Mouse (Mus musculus): ENCODE results near the gene Tbx15.
A peak's percentile ranks its signal among the peaks of the same experiment; 100 is the strongest.
"Not testable (repeated sequence)": the region's sequence is repeated elsewhere in the genome, so short reads cannot be mapped to it uniquely, and the experiment has no call there.

Tbx15 gene

DNA sequence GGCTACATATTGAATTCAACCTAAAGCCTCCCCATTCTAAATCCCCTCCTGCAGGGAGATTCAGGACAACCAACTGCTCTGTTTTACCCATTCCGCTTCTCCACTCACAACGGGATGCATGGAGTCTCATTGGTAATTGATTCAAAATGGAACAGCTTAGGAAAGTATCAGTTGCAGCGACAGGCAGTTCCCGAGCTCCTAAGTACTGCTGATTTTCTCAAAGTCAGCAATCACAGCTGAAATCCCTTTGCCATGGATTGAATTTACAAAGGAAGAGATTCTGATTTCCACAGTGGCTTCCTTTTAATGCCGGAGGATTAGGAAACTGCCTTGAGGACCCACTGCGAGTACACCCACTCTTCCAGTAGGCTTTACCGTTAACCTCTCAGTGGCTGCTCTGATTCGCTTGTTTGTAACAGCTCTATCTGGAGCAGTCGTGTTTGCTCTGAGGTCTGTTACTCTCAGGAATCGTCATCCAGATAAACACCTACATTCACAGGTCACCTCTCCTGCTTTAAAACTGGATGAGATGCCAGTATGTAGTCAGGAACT is 26.6 kb downstream of the Tbx15 start:
- no peak for DNase-seq (ENCODE audit: extremely low read depth, low read depth)

DNA sequence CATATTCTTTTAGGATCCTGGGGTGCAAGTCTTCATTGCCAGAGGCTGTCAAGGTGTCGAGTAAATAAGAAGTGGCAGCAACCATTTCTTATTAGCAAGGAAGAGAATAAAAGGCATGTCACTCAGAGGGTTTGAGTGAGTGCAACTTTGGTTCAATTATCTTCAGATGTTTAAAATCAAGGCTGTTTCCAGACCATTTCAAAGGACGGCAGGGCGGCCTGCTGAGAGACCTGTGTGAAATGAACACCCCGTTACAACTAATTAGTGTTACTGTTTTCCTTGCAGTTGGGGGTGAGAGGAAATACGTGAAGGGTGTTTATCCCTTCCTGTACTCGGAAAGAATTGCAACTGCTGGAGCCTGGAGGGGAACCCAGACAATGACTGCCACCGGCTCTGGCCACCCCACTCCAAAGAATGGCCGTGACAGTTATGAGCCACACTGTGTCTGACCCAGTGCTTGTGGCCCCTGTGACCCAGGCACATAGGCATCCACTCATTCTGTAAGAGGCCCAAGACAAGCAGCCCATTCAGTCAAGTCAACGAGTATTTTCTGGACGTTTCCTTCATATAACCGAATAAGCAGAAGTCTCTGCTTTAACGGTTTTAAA is 37.9 kb downstream of the Tbx15 start:
- DNase-seq (ENCODE audit: extremely low read depth, low read depth), result no peak

DNA sequence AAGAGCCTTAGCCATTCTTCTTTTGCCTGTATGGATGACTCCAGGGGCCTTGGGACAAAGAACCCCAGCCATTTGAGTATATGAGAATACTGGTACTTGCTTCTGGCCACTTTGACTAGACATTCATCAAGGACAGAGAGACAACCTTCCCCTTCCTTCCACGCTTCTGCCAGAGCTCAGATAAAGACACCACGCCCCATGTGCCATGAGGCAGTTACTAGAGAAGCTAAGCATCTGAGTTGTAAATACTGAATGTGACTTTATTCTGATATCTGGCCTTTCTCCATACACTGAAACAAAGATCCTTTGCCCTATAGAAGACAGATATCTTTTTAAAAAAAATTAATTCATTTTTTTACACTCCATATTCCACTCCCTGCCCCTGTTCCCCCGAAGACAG is 39.5 kb downstream of the Tbx15 start:
- peak; percentile 75 for DNase-seq (ENCODE audit: extremely low read depth, low read depth)

DNA sequence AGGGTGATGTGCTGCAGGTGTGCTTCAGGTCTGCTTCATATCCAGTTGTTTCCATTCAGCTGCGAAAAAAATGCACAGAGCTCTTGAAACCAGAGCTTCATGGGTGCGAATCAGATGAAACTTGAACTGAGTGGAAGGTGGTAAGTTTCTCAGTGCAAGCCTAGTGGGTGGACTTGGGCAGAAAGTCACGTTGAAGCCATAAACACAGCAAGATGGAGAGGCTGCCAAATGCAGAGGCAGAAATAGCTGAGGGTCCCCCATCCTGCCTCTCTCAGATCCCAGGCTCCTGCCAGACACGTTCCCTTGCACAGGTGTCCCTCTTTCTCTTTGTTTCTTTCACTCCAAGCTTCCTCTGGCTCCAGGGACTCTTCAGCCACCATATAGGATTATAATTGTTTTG is 41.3 kb downstream of the Tbx15 start:
- DNase-seq (ENCODE audit: extremely low read depth, low read depth), result no peak

DNA sequence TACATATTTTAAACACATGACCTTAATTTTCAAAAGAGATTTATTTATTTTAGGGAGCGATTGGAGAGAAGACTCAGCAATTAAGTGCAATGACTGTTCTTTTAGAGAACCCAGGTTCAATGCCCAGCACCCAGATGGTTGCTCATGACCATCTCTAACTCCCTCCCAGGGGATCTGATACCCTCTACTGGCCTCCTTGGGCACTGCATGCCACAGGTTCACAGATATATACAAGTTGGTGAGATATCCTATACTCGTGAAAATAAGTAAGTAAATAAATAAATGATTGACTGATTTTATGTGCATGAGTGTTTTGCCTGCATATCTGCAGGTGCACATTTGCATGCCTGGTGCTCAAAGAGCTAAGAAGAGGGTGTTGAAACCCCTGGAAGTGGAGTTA is 48.1 kb downstream of the Tbx15 start:
- peak; percentile 56 for DNase-seq (ENCODE audit: extremely low read depth, low read depth)

DNA sequence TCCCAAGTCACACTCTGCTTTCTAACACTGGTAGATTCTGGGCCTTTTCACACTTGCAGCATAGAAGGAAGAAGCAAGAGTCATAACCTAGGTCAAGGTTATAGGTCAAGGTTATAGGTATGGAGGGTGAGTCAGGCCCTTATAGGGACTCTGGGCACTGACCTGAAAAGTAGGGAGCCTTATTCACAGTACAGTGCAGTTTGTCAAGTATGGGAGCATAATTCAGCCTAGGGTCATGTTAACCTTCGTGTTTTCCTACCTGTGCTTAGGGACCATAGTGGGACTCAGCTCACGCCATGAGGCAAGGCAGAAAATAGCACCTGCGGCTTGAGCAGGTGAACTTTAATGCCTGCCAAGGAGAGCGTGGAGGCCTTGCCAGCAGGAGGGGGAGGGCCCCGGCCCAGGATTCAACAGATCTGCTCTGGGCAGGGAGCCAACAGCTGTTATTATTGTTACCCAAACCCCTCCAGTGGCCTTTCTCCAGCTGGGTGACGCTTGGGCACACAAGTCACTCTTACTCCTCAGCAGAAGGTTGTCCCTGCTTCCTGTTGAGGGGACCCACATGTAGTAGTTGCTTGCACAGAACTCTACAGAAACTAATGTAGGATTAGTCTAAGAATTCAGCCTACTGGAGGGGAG is 50.0 kb downstream of the Tbx15 start:
- DNase-seq (ENCODE audit: extremely low read depth, low read depth), result peak; percentile 29

DNA sequence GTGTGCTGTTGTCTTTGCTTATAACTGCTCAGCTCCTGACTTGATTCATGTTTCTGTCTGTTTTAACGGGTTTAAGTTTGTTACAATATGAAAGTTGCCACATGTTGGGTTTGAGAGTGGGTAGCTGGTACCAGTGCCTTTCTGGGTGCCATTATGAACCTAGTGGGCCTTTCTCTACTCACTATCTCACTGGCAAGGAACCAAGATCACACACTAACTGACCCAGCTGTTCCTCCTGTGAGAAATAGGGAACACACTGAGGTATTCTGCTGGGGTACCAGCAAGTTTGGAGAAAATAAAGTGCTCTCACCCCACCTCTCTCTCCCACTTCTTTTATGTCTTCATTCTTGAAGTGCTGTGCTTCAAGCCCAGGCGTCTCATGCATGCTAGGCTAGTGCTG is 50.7 kb downstream of the Tbx15 start:
- peak; percentile 29 for DNase-seq (ENCODE audit: extremely low read depth, low read depth)

DNA sequence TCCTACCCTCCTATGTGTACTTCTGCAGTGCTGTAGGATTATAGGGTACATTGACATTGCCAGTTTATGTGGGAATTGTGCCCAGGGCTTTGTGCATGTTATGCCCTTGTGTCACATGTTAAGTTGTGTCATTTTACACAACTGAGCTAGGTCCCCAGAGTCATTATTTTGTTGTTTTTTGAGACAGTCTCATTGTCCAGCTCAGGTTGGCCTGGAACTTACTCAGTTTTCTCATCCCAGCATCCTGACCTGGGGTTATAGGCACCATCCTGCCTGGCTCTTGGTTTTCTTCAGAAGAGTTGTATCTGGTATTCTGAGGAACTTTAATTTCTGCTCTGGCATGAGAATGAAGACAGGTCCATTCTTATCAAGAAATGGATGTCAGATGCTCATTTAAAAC is 51.2 kb downstream of the Tbx15 start:
- no peak for DNase-seq (ENCODE audit: extremely low read depth, low read depth)

DNA sequence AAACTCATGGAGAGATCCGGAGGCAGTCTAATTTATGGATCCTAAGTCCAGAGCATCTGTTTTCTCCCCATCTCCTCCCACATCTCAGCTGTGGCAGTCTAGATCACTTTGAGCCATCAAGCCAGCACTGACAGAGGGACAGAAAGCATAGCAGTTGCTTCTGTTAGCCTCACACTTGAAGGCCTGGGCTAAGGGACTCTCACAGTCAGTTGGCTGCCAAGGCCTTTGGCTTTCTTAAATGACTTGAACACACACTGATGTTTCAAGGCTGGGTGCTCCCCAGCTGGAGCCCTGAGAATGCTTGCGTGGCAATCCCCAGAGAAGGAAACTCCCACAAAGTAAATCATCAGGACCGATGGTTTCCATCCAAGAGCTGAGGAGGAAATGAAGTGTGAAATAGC is 52.4 kb downstream of the Tbx15 start:
- no peak for DNase-seq (ENCODE audit: extremely low read depth, low read depth)

DNA sequence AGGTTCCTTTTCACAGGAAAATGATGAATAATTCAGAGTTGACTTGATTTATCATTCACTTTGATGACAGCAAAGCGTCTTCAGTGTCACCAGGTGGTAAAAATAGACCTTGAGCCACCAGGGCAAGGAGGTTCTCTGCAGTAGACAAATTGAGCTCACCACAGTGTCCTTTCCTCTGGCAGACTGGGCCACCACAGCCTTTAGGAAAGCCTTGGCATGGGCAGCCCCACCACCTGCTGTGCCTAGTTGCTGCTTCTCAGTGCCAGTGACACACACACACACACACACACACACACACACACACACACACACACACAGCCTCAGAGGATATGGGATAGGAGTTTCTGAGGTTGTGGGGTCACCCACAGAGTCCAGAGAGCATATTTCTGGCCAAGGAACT is 54.0 kb downstream of the Tbx15 start:
- not testable (repeated sequence) for DNase-seq (ENCODE audit: extremely low read depth, low read depth)

DNA sequence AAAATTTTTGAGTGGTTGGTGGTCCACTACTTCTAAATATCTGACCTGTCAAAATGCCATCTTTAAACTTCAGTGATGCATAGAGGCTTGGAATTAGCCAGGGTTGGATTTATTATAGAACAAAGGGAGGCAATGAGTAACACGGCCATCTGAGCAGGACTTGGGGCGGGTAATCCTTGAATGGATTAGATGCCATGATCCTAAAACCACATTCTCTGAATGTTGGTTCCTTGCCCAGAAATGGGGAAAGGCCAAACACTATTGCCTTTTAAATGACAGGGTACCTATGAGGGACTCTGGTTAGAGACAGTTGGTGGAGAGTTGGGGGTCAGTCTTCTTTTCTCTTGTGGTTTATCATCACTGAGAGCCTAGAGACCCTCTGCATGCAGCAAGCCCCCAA is 55.1 kb downstream of the Tbx15 start:
- no peak for DNase-seq (ENCODE audit: extremely low read depth, low read depth)

DNA sequence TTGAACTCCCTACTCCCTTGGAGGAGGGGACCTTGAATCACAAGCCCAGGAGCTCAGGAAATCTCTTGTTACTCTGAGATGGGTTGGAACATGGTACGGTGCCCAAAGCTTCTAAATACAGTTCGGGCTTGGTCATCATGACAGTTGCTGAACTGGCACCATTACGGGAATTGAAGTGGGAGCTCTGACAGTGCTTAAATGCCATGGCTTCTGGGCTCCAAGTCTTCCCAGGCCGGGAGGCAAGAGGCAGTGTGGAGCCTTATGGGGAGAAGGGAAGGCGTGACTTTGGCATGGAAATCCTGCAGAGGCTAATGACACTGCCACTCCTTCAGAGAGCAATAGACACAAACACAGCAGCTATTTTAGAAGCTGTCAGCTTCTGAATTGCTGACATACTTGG is 56.0 kb downstream of the Tbx15 start:
- DNase-seq (ENCODE audit: extremely low read depth, low read depth), result no peak

DNA sequence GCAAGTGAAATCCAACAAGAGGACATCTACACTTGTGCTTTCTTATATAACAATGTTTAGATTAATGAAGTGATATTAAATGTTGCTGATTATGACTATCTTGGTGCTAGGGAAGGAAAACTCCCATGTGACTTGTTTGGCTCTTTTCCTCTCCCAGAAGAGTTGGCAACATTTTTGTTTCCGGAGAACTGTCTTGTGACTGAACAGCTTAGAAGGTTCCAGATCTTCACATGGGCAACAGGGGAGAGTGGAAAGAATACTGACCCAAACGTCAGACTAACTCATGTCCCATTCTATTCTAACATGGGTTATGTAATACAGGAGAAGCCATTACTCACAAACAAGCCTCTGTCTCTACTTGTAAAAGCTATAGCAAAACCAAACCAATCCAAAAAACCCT is 60.7 kb downstream of the Tbx15 start:
- no peak for DNase-seq (ENCODE audit: extremely low read depth, low read depth)

DNA sequence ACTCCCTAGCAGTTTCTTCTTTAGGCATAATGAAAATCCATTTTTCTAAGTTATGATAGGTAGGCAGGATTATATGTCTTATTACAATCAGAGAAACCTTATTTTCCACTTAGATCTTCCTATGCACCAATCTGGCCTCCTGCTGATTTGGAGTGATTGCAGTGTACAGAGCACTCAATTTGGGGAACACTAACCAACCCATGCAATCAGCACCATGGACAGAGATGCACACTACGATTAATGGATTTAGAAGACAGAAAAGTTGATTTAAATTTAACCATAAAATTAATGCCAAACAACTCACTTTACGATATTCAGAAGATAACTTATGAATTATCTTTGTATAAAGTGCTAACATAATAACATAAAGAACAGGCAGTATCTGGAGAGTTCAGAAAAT is 70.7 kb downstream of the Tbx15 start:
- peak; percentile 25 for DNase-seq (ENCODE audit: extremely low read depth, low read depth)

DNA sequence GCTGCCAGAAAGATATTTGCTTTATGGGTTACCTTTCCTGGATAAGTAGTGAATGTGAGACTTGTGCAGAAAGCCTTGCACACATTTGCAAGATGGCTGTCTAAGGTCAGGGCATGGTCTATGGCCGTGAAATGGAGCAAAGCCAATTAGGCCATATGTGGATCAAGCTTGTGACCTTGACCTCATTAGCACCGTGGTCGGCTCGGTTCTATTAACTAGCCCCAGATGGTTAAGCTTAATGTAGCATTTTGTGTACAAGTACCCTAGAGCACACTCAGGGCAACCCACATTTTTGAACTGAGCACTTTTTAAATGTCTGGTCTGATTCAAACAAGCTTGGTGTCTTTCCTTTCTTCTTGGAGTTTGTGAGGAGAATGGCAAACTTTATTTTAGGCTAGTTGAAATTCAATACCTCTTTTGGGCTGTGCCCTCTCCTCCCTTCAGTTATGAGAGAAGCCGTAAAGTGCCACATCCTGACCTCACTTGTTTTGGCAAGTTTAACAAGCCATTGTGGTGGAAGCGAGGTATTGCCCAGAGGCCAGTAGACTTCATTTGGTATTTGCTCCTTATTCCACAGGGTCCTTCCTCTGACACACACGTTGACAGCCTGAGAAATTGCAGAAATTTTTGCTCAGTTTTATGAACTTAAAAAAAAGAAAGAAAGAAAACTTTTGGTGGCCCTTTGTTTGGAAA is 71.9 kb downstream of the Tbx15 start:
- DNase-seq (ENCODE audit: extremely low read depth, low read depth), result no peak

DNA sequence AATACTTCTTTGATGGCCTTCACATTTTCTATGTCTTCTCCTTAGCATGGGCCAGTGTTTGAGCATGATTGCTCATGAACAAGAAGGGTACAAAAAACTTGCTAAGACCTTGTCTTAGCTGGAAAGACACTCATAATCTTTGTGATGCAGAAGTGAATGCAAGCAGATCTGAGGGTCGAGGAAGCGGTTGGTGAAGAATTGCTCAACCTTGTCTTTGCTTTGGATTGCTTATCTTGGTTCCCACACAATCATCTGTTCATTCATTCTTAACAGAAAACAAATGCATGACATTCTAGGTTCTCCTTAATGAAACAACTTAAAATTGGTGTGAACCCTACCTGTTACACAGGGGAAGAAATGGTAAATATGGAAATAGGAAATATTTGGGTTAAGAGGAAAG is 82.2 kb downstream of the Tbx15 start:
- peak; percentile 17 for DNase-seq (ENCODE audit: extremely low read depth, low read depth)

DNA sequence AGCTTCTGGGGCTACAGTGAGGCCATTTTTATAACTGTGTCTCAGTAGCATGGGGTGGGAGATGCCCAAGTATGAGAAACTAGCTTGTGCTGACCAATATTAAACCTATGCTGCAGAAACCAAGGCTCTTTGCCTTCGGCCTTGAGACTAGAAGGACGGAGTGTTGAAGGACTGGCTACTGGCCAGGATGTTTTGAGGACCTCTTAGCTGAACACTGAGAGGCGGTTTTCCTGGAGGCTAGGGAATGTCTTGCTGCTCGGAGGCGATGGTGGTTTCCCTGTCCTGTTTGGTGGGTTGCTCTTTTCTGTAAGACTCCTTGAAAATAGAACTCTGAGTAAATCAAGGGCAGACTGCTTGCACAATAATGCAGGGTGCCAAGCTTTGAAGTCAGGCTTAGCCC is 89.1 kb downstream of the Tbx15 start:
- no peak for DNase-seq (ENCODE audit: extremely low read depth, low read depth)

DNA sequence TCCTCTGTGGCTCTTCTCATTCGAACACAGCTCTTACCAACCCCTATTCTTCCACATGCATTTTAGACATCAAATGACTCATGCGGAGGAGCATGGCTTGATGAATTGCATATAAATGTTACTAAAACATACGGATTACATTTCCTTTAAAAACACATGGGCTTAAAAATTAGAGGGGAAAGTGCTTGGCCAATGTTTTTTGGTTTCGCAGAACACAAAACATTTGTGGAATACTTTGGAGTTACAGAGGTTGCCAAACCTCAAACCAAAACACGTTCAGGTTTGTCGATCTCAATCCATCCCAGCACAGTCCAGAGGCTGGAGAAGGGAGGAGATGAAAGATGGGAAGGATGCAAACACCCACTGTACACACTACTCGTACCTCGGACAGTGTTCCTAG is 90.9 kb downstream of the Tbx15 start:
- DNase-seq (ENCODE audit: extremely low read depth, low read depth), result no peak

DNA sequence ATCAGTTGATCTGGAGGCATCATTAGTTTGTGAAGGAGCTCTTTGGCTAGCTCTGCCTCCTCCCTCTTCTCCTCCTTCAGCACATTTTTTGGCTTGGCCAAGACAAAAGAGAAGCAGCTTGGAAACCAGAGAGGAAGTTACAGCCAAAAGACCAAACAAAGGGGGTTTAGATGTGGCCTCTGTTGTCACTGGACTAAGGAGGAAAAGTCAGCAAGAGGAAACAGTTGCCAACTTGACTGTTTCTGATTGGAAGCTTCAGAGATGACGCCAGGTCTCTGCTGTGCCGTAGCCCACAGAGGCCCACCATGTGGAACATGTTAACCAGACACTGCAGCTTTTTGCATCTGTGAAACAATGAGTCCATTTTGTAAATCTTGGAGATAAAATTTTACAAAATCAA is 96.7 kb downstream of the Tbx15 start:
- DNase-seq (ENCODE audit: extremely low read depth, low read depth), result no peak

DNA sequence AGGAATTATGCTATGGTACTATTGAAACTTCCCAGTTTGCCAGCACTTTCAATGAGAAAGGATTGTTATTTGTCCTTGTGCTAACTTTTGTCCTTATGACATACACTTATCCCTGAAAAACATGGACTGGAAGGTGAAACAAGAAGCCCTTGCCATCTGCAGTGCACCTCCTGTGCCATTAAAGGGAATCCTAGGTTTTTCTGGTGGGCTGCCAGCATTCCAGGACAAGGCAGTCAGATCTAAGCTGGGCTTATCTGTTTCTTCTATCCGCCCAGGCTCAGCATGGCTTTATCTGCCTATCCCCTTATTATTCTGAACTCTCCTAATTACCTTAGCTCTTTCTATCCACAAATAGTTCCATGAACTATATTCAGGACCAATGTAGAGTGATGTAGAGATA is 98.6 kb downstream of the Tbx15 start:
- DNase-seq (ENCODE audit: extremely low read depth, low read depth), result no peak

DNA sequence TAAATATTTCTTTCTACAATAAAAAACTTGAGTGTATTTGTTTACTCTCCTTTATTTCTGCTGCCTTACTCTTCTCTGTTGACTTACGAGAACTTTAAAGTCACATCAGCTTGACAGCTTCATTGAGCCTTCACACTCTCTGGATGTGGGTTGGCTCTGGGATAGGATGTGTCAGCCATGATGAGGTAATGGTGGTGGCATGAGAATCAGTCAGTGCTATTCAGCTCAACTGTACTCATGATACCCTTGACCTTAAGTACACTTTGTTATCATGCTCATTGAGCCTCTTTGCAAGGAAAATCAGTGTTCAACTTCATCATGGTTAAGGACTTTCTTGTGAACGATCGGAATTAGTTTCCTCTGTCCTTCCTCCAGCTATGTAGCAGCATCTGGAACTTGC is 99.8 kb downstream of the Tbx15 start:
- no peak for DNase-seq (ENCODE audit: extremely low read depth, low read depth)

DNA sequence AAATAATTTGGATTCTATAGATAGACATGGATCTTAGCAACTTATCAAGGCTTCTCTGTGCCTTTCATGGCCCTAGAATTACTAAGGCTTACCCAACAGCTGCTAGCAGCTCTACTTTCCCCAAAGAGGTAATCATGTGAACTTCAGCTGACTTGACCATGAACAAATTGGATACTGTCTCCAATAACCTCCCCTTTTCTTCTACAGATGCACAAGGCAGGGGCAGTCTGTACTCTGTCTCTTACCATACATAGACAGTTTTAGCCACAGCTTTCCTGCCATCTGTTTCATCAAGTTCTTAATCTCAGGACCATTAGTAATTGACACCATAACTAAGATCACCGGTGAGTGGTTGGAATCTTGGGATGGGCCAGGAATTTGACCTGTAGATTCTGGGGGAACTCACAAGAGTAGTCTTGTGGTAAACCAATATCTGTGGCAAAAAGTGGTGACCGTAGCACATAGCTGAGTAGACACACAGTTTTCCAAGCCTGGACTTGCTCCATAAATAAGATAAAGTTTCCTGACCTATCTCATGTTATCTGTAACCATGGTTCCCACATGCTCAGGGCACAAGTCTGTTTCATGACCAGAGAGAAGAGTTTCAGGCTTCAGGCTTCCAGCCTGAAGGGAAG is 139.6 kb downstream of the Tbx15 start:
- DNase-seq (ENCODE audit: extremely low read depth, low read depth), result no peak

Data from MEL-GATA-1-ER (cell line).